Mouse (Mus musculus) layer of hippocampus, adult 9-11 months (tissue): ENCODE results near the gene Btbd3.
A peak's percentile ranks its signal among the peaks of the same experiment; 100 is the strongest.

Source experiments
- DNase-seq: peaks from one replicate; pipeline ENCODE4 v3.0.0; 2022

Gene Btbd3

DNA sequence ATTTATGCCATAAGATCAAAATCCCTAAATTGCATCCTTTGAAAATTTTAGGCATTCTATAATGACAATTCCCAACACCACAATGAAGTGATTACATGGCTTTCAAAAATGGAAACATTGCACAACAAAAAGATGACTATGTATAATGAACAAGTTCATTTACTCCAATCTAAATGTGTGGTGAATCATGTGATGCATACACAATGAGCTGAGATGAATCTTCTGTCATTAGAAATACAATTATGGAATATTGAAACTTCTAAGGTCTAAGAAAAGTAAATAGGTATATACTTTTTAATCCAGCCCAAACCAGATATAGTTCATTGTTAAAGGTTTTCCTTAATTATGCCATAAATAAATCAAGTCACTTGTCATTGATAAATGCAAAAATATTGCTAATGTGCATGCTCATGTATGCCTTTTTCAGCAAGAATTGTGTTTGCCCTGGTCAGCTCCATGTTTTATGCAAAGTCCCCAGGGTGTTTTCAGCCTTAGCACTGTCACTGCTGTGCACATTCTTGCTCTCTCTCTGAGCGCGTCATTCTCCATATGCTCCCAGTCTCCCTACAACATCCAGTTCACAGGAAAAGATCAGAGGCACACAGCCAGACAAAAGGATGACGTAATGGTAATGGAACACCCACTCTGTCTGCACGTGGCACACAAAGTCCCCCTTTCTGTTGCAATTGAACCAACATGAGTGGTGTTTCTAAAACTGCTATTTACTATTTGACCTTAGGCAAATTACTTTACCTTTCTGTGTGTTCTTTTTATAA, 149.6 kb downstream of the Btbd3 start:
- peak; percentile 63 for DNase-seq

DNA sequence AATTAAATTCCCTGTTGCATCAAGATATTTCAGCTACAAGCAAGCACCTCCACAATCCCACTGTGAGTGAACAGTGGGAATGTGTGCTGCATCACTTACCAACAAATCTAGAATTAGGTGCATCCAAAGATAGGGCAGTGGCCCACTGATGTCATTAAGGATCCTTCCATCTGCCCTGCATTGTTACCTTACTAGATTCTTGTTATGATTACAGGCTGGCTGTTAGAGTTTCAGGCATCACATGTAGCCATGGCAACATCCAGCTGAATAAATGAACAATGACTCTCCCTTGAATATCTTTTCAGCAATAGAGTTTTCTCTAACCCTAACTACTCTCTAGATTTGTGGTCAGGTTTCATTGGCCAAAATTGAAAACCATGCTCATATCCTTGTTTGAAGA, 150.3 kb downstream of the Btbd3 start:
- DNase-seq, result no peak

DNA sequence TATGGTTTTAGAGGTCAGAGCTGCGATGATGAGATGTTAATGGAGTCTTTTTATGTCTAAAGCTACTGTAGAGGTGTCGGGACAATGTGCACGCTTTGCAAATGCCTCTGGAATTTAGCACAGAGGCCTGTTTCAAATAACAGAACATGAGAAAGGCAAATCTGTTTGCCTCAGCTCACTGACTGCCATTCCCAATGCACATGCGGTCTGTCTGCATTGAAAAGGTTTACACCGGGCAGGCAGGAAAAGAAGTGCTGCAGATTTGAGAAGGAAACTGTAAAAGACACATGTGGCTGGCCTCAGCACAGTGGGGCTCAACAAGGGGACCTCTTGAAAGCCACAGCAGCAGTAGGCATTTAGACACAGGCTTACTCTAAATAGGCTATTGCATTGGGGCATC, 156.2 kb downstream of the Btbd3 start:
- no peak for DNase-seq

DNA sequence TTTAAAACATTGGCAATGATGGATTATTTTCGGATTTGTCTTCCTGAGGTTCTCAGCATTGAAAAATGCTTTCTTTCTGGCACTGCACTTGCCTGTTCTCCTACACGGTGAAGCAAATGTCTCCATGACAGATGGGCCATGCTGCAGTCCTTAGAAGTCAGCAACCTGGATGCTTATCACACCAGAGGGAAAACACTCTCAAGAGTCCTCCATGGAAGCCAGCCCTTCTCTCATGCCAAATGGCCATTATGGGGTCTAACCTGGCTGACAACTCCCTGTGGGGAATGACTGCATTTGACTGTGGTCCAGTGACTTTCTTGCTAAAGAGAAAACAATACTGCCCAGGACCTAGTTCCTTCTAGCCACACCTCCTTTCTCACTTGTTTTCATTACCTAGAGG, 166.0 kb downstream of the Btbd3 start:
- no peak for DNase-seq

DNA sequence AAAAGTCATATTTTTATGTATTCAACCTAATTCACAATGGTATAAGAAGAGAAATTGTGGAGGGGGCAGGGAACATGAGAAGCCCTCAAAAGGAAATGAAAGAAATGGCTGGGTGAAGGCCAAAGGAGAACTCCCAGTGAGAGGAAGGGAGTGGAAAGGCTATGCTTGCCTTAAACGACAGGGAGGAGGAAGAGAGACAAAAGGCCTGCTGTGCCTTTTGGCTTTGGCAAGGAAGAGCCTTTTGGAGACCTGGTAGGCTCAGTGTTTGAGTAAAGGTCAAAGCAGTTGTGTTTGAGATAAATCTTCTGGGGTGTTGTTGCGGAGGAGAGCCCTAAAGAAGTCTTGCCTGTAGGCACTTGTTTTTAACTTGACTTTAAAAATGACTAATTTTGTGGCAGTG, 175.6 kb downstream of the Btbd3 start:
- DNase-seq, result no peak

DNA sequence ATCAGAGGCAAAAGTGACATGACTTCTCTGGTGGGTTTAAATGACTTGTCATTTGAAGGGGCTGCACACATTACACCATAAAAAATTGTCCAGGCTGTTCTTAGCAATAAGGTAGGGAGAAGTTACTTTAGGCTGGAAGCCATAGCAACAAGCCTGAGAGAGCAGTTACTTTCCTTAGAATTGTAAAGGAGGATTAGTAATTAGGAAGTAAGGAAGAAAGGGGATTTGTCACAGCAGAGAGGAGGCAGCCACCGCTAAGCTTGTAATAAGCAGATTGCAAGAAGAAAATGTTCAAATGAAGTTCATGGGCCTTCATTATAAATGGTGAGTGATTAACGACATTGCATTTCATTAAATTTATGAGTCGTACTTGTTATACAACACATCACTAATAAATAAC, 190.1 kb downstream of the Btbd3 start:
- DNase-seq, result no peak

DNA sequence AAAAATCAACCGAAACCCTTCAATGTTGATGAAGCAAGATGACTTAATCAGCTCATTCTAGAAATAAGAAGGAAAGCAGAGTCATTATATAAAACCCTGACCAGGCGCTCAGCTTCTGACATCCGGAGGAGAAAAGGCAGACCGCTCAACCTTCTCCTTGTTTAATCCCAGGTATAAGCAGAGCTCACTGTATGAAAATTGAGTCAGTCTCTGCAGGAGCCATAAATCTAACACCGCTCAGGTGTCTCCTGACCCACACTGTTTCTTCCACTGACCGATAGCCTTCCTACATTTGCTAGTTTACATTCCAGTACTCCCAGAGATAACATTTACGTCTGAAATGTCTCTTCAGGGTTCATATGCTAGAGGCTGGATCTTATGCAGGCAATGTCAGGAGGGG, 190.6 kb downstream of the Btbd3 start:
- DNase-seq, result no peak

DNA sequence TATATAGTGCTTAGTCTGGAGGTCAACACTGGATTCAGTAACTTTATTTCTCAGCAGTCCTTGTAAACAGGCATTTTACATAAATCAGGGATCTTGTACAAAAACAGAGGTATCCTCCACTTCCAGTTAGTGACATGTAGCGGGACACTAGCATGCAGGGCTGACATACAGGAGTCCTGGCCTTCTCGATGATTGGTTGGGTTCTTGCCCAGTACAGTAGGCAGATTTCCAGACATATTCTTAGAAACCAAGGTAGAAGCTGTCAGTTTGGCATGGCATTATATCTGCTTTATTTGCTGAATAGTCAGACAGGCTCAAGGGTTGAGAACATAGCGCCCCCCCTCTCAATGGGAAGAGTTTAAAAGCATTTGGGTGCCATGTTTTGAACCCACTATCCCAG, 191.3 kb downstream of the Btbd3 start:
- DNase-seq, result no peak

DNA sequence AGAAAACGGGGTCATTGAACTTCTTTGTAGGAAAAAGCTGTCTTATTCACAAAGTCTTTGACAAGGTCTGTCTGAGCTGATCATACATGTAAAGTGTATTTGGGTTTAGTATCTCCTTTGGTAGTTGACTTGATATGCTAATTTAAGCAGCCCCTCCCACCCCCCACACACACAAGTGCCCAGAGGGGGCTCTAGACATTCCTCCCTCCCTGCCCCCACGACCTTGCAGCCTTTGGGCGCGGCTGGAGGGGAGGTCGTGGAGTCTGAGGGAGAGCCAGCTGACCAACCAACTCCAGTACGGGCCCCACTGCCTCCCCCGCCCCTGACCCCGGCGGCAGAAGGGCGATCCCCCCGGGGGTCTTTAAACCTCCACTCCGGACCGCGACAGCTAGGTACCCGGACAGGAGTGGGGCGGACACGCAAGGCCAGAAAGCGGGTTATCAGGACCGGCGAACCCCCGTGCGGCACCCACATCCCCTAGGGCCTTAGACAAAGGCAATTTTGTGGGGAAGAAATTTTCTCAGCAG, 211.7 kb downstream of the Btbd3 start:
- no peak for DNase-seq

DNA sequence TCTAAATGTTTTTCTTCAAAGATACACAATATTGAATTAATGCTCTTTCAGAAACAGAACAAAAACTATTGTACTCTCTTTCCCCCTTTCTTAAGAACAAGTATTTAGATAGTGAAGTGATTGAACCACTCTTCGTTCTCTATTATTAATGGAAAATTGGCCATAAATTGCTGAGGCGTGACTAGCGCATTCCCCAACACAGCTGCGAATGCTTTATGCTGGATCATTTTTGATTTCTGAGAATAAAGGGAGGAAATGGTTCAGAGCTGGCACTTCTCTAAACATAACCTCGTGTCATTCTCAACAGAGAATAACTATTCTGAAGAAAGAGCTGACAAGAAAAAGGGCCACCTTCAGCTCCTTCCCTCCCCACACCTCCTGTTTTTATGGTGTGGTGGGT, 217.0 kb downstream of the Btbd3 start:
- no peak for DNase-seq

DNA sequence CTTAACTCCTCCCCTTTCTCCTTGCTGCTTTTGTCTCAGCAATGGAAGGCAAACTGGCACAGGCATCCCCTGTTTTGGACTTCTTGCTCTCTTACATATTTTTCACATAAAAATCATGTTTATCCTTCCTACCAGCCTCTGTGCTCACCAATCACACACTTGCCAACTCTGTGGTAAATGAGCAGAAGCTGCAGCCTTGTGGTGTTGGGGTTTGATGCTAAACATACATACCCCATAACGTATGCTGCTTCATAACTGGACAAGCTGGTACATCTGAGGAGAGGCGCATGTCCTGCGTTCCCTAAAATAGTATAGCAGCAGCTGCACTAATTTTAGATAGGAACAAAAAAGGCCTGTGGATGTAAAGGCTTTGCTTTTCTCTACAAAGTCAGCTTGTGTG, 220.1 kb downstream of the Btbd3 start:
- DNase-seq, result peak; percentile 76

DNA sequence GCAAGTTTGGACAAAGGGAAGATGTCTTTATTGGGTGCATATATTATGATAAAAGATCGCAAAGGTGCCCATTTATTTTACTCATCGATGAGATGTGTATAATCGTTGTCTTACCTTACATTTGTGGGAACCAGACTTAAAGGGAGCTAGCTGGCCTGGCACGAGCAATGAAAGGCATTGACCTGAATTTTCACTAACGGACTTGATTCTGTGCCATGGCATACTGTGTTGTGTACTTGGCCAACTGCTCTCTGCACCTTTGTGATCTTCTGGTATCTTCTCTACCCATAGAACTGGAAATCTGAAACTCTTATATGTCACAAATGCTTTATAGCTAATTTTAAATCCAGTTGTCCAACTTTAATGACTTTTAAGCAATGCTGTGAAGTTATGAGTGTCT, 220.9 kb downstream of the Btbd3 start:
- DNase-seq, result no peak

DNA sequence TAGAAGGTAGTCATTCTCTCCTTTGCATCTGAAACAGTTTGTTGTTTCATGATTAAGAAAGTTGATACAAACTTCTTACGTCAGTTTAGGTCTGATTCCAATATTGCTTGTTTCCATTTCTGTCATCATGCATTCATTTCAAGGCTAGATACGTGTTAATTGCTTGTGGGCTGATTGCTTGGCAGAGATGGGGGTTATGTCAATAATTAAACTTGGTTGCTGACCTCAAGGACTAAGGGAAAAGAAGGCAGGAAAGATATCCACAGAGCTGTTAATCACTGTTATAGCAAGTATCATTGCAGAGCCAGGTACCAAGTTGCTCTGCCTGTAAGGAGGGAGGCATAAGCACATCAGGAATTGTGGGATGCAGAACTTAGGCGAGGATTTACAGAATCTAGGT, 226.2 kb downstream of the Btbd3 start:
- DNase-seq, result no peak

DNA sequence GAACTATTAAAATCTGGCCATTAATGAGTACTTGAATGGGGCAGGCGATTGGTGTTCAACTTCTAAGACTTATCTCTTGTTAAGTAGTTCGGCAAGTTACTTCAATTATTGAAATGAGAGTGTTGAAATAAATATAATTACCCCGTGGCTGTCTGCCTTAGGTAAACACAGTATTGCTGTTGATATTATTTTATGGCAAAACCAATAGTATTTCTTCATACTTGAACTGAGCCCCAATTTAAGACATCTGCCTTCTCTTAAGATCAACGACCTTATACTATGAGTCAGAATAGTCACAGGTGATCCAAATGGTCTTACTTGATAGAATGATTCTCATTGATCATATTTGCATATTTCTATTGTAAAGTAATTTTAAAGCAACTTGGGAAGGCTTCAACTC, 228.5 kb downstream of the Btbd3 start:
- DNase-seq, result no peak

DNA sequence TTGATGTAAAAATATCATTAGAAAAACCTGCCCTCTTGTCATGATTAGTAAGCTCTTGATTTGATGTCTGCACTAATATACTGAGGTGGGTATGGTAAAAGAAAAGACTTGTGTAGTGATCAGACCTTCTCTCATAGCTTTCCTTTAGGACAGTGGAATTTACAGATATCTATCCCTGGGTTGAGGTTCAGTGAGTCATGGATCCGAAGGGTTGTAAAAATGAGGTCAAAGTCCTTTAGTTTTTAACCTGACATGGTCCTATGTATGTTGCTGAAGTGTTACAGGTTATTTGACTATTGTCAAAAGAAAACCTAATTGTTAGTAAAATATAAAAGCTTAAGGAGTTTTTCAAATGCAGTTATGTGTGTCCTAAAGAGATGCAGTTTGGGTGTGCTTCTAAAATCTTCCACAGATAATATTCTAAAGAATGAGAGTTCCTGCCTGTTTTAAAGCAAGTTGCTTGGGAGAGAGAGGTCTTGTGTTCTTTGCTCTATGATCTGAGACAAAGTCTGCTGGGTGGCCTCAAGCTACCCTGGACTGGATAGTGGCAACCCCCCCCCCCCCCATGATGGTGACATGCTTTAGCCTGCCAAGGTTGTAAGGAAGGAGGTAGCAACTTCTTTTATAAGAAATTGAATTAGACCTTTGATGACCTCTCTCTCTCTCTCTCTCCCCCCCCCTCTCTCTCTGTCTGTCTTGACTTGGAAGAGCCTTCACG, 234.5 kb downstream of the Btbd3 start:
- DNase-seq, result no peak

DNA sequence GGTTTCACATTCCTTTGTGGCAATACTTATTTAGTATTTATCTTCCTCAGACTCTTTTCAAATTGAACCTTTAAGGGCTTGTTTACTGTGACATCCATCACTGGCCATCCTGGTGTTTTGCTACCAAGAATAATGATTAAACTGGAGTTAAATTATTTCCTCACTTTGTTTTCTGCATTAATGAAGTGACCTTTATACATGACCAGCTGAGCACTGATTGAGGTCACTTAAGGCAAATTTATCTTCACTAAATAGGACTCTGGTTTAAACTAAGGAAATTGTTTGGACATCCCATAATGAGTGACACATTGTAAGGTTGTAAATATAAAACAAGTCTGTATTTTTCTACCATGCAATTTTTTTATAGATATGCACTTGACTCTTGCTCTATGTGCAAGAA, 235.8 kb downstream of the Btbd3 start:
- no peak for DNase-seq

DNA sequence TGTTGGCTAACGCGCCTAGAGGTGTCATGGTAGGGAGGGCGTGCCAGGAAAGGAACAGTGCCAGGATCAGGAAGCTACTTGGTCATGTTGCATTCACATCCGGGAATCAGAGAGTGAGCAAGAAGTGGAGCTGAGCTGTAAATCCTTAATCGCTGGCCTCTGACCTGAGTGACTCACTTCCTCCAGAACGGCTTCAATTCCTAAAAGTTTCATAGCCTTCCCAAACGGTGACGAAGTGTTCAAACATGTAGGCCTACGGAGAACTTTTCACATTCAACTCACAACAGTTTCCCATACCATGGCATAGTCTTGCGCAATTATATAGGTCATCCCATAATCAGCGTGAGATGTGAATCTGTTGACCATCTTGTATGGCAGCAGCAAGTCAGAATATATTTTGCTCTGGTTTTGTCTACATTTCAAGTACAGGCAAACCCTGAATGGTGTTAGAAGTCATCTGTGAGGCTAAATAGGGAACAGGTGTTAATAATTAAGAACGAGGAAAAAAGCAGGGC, 247.6 kb downstream of the Btbd3 start:
- DNase-seq, result no peak

DNA sequence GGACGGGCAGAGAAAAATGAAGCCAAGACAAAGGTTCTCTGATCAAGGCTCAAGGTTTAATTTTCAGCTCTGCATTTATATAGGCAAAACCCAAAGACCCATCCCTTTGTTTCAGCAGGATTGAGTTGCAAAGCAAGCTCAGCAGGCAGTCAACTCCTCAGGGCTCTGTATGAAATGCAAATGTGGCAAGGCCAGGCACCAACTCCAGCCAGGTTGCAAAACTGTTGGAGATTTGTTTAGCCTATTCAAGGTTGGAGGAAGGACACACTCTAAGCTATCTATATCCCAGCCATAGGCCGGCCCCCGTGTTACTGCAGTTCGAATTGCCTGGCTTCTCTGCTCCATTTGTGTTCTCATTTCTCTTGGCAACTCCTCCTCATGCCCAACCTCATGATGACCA, 259.2 kb downstream of the Btbd3 start:
- DNase-seq, result no peak

DNA sequence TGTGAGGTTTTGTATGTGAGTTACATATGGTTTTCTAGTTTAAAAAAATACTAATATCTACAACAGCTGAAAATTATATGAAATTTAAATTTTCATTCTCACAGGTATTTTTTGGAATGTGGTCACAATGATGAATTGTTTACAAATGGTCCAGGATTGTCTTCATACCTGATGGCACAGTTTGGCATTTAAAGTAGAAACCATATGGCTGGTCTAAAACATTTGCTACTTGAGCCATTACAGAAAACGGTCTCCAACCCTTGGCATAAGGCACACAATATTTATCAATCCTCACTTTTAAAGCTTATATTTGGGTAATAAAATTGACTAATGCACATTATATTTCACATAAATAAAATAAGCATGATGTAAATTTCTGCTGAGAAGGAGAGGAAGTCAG, 272.1 kb downstream of the Btbd3 start:
- no peak for DNase-seq

DNA sequence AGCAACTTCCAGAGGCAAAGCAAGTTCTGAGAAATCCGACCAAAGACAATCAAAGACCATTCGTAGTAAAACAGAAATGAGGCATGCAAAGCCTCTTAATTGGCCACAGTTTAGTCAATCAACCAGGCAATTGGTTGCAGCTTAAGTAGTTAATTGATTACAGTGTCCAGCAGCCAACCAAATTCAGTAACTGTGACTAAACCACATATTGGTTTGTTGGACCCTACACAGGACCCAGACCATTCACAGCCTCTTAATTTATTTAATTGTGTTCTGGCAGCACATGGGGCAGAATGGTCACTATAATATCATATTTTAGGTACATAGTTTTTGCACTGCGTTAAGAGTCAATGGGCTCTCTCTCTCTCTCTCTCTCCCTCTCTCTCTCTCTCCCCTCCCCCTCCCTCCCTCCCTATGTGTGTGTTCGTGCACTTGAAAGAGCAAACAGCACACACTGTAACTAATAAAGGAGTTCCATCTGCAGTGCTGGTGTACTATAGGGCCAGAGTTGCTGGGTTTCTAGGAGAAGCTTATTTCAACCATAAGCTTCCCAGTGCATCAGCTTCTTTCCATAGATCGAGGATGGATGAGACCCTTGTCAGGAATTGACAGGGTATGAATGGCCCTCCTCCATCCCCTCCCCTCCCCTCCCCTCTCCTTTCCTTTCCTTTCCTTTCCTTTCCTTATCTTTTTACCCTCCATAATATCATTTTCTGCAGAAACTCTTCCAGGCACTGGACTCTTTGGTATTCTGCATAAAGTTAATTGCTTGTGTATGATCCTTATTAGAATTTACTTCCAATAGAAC, 275.0 kb downstream of the Btbd3 start:
- DNase-seq, result no peak

DNA sequence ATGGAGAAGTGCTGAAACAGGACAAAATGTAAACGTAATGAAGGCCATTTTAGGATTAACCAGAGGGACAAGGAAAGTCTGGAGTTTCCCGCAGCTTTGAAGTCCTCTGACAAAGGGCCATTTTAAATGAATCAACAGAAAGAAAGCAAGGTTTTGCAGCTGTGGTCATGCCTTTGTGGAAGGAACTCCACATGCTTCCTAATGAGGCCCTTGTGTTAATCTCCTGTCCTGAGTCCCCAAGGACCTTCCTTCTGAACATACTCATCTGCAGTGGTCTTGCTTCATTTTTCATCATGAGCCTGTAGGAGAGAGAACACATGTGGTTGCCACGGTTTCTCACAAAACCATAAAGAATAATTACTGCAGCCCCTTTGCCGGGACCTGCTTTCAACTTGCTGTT, 275.6 kb downstream of the Btbd3 start:
- no peak for DNase-seq

DNA sequence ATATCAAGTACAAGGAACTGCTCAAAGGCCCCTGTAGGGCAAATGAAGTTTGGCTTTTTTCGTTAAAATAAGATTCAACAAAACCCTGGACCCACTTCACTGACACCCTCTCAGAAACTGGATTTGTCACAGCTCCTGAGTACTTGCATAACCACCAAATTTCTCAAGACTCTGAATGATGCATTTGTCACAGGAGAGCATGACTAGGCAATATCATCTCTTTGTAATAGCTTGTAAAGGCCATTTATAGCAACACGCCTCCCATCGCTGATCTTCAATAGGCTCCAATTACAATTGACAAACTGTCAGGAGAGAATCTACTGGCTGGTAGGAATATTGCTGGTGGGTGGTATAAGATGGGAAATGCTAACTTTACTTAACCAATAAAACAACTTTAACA, 283.3 kb downstream of the Btbd3 start:
- DNase-seq, result no peak

DNA sequence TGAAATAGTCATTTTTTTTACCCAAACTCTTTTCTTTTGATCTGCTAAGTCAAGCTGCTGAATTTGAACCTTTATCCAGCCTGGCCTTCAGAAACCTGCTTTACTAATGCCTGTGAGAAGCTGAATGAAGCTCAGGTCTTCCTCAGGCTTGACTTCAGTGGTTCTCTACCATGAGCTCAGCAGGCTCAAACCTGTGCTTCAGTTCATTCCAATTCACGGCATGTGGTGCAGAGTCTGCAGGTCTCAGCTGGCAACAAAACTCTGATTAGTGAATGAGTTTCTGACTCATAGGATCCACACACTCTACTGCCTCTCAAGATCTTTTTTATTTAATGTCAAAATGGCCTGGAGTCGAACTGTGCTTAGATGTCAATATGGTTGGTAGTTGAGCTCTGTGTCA, 292.6 kb downstream of the Btbd3 start:
- DNase-seq, result no peak

DNA sequence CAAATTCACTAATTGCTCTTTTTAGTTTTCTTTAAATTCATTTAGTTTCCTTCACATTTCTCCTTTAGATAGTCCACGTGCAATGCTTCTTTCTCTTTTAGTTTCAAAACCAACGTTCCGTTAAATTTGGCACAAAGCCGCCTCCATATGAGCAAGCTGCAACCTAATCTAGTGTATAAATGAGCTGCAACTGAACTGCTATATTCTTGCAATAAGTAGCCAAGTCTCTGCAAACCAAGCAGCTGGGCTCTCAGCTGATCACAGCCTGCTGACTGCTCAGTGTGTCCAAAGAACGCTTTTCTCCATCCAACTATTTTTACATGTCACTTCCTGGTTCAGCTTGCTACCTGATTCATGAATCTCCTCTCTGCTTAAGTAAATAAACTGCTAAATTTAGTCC, 295.2 kb downstream of the Btbd3 start:
- peak; percentile 77 for DNase-seq
